Mouse (Mus musculus): ENCODE data around the gene Eif5b. TPM values are rescaled to one million over a fixed set of nuclear protein-coding genes. Genes with fewer than 3 reads are reported as not detected.
"Not testable (repeated sequence)": the region's sequence is repeated elsewhere in the genome, so short reads cannot be mapped to it uniquely, and the experiment has no call there.

The Eif5b gene
- polyA plus RNA-seq, 1 experiment: 26.8 TPM

GRCm38 (mm10) chr1:37965571-37965970, 32.2 kb upstream of the Eif5b start:
- Histone ChIP-seq H3K4me3 (replicated peaks; ENCODE audit: control insufficient read depth, low read depth, low read length) (no peak overlapping the region), H3K4me1 (ENCODE audit: control insufficient read depth, insufficient read depth, low read length) (no peaks in the 10 kb centered on the region), H3K27ac (ENCODE audit: control insufficient read depth, insufficient read depth, low read depth, low read length, poor library complexity) (no peak overlapping the region)
- WGBS: 82% methylated on average over 10 of the region's 10 CpGs
- TF ChIP-seq POLR2A (IDR thresholded peaks at IDR 0.05; ENCODE audit: borderline replicate concordance, control insufficient read depth, low read depth, low read length): no peak
- no peak for TF ChIP-seq CTCF (IDR thresholded peaks at IDR 0.05; ENCODE audit: control insufficient read depth, insufficient read depth, low read length)

GRCm38 (mm10) chr1:37968746-37969145, 29.1 kb upstream of the Eif5b start:
- Histone ChIP-seq H3K27ac (ENCODE audit: control insufficient read depth, insufficient read depth, low read depth, low read length, poor library complexity) (no peak overlapping the region), H3K4me3 (replicated peaks; ENCODE audit: control insufficient read depth, low read depth, low read length) (no peak overlapping the region), H3K4me1 (ENCODE audit: control insufficient read depth, insufficient read depth, low read length) (no peaks in the 10 kb centered on the region)
- TF ChIP-seq CTCF (IDR thresholded peaks at IDR 0.05; ENCODE audit: control insufficient read depth, insufficient read depth, low read length): no peak
- 83% methylated on average over 6 of the region's 6 CpGs for WGBS

GRCm38 (mm10) chr1:37971520-37971919, 26.3 kb upstream of the Eif5b start:
- no peak overlapping the region for H3K27ac ChIP-seq (ENCODE audit: control insufficient read depth, insufficient read depth, low read depth, low read length, poor library complexity)
- H3K4me3 ChIP-seq (replicated peaks; ENCODE audit: control insufficient read depth, low read depth, low read length): no peak overlapping the region
- 43% methylated on average over 4 of the region's 4 CpGs for WGBS
- TF ChIP-seq POLR2A (IDR thresholded peaks at IDR 0.05; ENCODE audit: borderline replicate concordance, control insufficient read depth, low read depth, low read length): no peak
- no peak for TF ChIP-seq CTCF (IDR thresholded peaks at IDR 0.05; ENCODE audit: control insufficient read depth, insufficient read depth, low read length)
- H3K4me1 ChIP-seq (ENCODE audit: control insufficient read depth, insufficient read depth, low read length): no peaks in the 10 kb centered on the region

GRCm38 (mm10) chr1:37976666-37977065, 21.1 kb upstream of the Eif5b start:
- not testable (repeated sequence) for H3K4me1 ChIP-seq (ENCODE audit: control insufficient read depth, insufficient read depth, low read length); H3K4me3 ChIP-seq (replicated peaks; ENCODE audit: control insufficient read depth, low read depth, low read length); H3K27ac ChIP-seq (ENCODE audit: control insufficient read depth, insufficient read depth, low read depth, low read length, poor library complexity)
- WGBS: 62% methylated on average over 9 of the region's 9 CpGs

- Histone ChIP-seq H3K4me3 (replicated peaks; ENCODE audit: control insufficient read depth, low read depth, low read length) (no peak overlapping the region), H3K27ac (ENCODE audit: control insufficient read depth, insufficient read depth, low read depth, low read length, poor library complexity) (no peak overlapping the region), H3K4me1 (ENCODE audit: control insufficient read depth, insufficient read depth, low read length) (no peaks in the 10 kb centered on the region)
- 86% methylated on average over 7 of the region's 7 CpGs for WGBS
- TF ChIP-seq CTCF (IDR thresholded peaks at IDR 0.05; ENCODE audit: control insufficient read depth, insufficient read depth, low read length): no peak
- no peak for TF ChIP-seq POLR2A (IDR thresholded peaks at IDR 0.05; ENCODE audit: borderline replicate concordance, control insufficient read depth, low read depth, low read length)
Measured at GRCm38 (mm10) chr1:37977303-37977702, 20.5 kb upstream of the Eif5b start.

GRCm38 (mm10) chr1:37984326-37984725, 13.5 kb upstream of the Eif5b start:
- H3K4me1 ChIP-seq (ENCODE audit: control insufficient read depth, insufficient read depth, low read length): no peaks in the 10 kb centered on the region
- WGBS: 89% methylated on average over 1 of the region's 1 CpGs
- TF ChIP-seq POLR2A (IDR thresholded peaks at IDR 0.05; ENCODE audit: borderline replicate concordance, control insufficient read depth, low read depth, low read length) (no peak), CTCF (IDR thresholded peaks at IDR 0.05; ENCODE audit: control insufficient read depth, insufficient read depth, low read length) (no peak)
- no peak overlapping the region for H3K27ac ChIP-seq (ENCODE audit: control insufficient read depth, insufficient read depth, low read depth, low read length, poor library complexity)
- H3K4me3 ChIP-seq (replicated peaks; ENCODE audit: control insufficient read depth, low read depth, low read length): no peak overlapping the region

- H3K27ac ChIP-seq (ENCODE audit: control insufficient read depth, insufficient read depth, low read depth, low read length, poor library complexity): no peak overlapping the region
- H3K4me1 ChIP-seq (ENCODE audit: control insufficient read depth, insufficient read depth, low read length): no peaks in the 10 kb centered on the region
- WGBS: 84% methylated on average over 9 of the region's 9 CpGs
- no peak overlapping the region for H3K4me3 ChIP-seq (replicated peaks; ENCODE audit: control insufficient read depth, low read depth, low read length)
- TF ChIP-seq POLR2A (IDR thresholded peaks at IDR 0.05; ENCODE audit: borderline replicate concordance, control insufficient read depth, low read depth, low read length) (no peak), CTCF (IDR thresholded peaks at IDR 0.05; ENCODE audit: control insufficient read depth, insufficient read depth, low read length) (peak; percentile 25; the same call in 1 of the 2 replicates)
Measured at GRCm38 (mm10) chr1:37985764-37986323, 12.0 kb upstream of the Eif5b start.

- no peaks in the 10 kb centered on the region for H3K4me1 ChIP-seq (ENCODE audit: control insufficient read depth, insufficient read depth, low read length)
- H3K27ac ChIP-seq (ENCODE audit: control insufficient read depth, insufficient read depth, low read depth, low read length, poor library complexity): no peak overlapping the region
- no peak for TF ChIP-seq POLR2A (IDR thresholded peaks at IDR 0.05; ENCODE audit: borderline replicate concordance, control insufficient read depth, low read depth, low read length)
- no peak for TF ChIP-seq CTCF (IDR thresholded peaks at IDR 0.05; ENCODE audit: control insufficient read depth, insufficient read depth, low read length)
- no peak overlapping the region for H3K4me3 ChIP-seq (replicated peaks; ENCODE audit: control insufficient read depth, low read depth, low read length)
- 91% methylated on average over 5 of the region's 5 CpGs for WGBS
Measured at GRCm38 (mm10) chr1:37987856-37988255, 10.0 kb upstream of the Eif5b start.

GRCm38 (mm10) chr1:37996226-37996625, 1.6 kb upstream of the Eif5b start:
- TF ChIP-seq CTCF (IDR thresholded peaks at IDR 0.05; ENCODE audit: control insufficient read depth, insufficient read depth, low read length) (no peak), POLR2A (IDR thresholded peaks at IDR 0.05; ENCODE audit: borderline replicate concordance, control insufficient read depth, low read depth, low read length) (no peak)
- Histone ChIP-seq H3K27ac (ENCODE audit: control insufficient read depth, insufficient read depth, low read depth, low read length, poor library complexity) (no peak overlapping the region), H3K4me3 (replicated peaks; ENCODE audit: control insufficient read depth, low read depth, low read length) (peak overlapping the region; percentile 93), H3K4me1 (ENCODE audit: control insufficient read depth, insufficient read depth, low read length) (no peaks in the 10 kb centered on the region; the same call in 1 of the 2 replicates)
- 29% methylated on average over 3 of the region's 3 CpGs for WGBS
